Mouse (Mus musculus): Measurements from ENCODE around the gene Trappc3.

GRCm38 (mm10) chr4:126275681-126276131, 13.6 kb downstream of the Trappc3 start:
- TF ChIP-seq CTCF (IDR thresholded peaks at IDR 0.05; ENCODE audit: control insufficient read depth, insufficient read depth, insufficient replicate concordance, low read depth, low read length) (no peak), POLR2A (IDR thresholded peaks at IDR 0.05; ENCODE audit: control insufficient read depth, low read depth, low read length) (no peak)
